Mouse (Mus musculus) MEL (cell line): Measurements from ENCODE around the gene Rabep2.

ENCODE experiments used
- CTCF ChIP-seq, 3 experiments: IDR thresholded peaks in 2 of 3; conservative IDR thresholded peaks in 1 of 3; 2 replicates each; pipeline ENCODE4 v1.5.1; 2011 to 2012; ENCODE audit warnings: low read length in 3 of 3, low read depth in 2 of 3, mild to moderate bottlenecking in 2 of 3, improper control_type of control experiment in 1 of 3, inconsistent platforms in 1 of 3, mixed read lengths in 1 of 3, moderate library complexity in 1 of 3; ENCODE audit not compliant: control insufficient read depth in 1 of 3, insufficient read depth in 1 of 3, poor library complexity in 1 of 3, severe bottlenecking in 1 of 3
- E2F4 ChIP-seq: IDR thresholded peaks from 2 replicates; pipeline ENCODE4 v1.6.1; 2011; ENCODE audit warnings: low read depth, low read length, improper control_type of control experiment, borderline replicate concordance
- EP300 ChIP-seq, 2 experiments: IDR thresholded peaks; 2 replicates each; pipeline ENCODE4 v1.6.1; 2011; ENCODE audit warnings: improper control_type of control experiment in 2 of 2, low read length in 2 of 2, low read depth in 1 of 2, mild to moderate bottlenecking in 1 of 2
- GATA1 ChIP-seq: IDR thresholded peaks from 2 replicates; pipeline ENCODE4 v1.6.1; 2011; ENCODE audit warnings: low read depth, low read length, improper control_type of control experiment
- JUND ChIP-seq: IDR thresholded peaks from 2 replicates; pipeline ENCODE4 v1.6.1; 2011; ENCODE audit warnings: low read depth, mild to moderate bottlenecking, improper control_type of control experiment, low read length
- POLR2A ChIP-seq, 2 experiments: IDR thresholded peaks; 2 replicates each; pipeline ENCODE4 v1.6.1; 2011 to 2012; ENCODE audit warnings: low read length in 2 of 2, mild to moderate bottlenecking in 2 of 2, control low read depth in 1 of 2, improper control_type of control experiment in 1 of 2, low read depth in 1 of 2, moderate library complexity in 1 of 2; ENCODE audit not compliant: control insufficient read depth in 1 of 2, insufficient read depth in 1 of 2, poor library complexity in 1 of 2
- POLR2AphosphoS2 ChIP-seq: IDR thresholded peaks from 2 replicates; pipeline ENCODE4 v1.6.1; 2011; ENCODE audit warnings: low read length, improper control_type of control experiment
- TAL1 ChIP-seq: IDR thresholded peaks from 2 replicates; pipeline ENCODE4 v1.6.1; 2012; ENCODE audit warnings: mild to moderate bottlenecking, inconsistent platforms, low read length, moderate library complexity, mixed read lengths
- UBTF ChIP-seq: IDR thresholded peaks from 2 replicates; pipeline ENCODE4 v1.6.1; 2012; ENCODE audit warnings: low read depth, mild to moderate bottlenecking, inconsistent platforms, low read length, improper control_type of control experiment, moderate library complexity, borderline replicate concordance; ENCODE audit not compliant: insufficient read depth
- USF1 ChIP-seq: IDR thresholded peaks from 2 replicates; pipeline ENCODE4 v1.6.1; 2014; ENCODE audit warnings: low read depth, mild to moderate bottlenecking, inconsistent platforms, low read length, improper control_type of control experiment, moderate library complexity
- ZC3H11A ChIP-seq: IDR thresholded peaks from 2 replicates; pipeline ENCODE4 v1.6.1; 2012; ENCODE audit warnings: low read depth, mild to moderate bottlenecking, inconsistent platforms, low read length, improper control_type of control experiment
- ZNF384 ChIP-seq: IDR thresholded peaks from 2 replicates; pipeline ENCODE4 v1.6.1; 2012; ENCODE audit warnings: low read depth, mild to moderate bottlenecking, inconsistent platforms, low read length, improper control_type of control experiment

- TF ChIP-seq ZC3H11A (peak; percentile 59), USF1 (no peak), POLR2AphosphoS2 (no peak), ZNF384 (no peak), GATA1 (no peak), EP300 (IDR thresholded peaks at IDR 0.05; ENCODE audit: low read depth in 1 of 2, low read length in 2 of 2) (no peak), JUND (no peak), POLR2A (IDR thresholded peaks at IDR 0.05; ENCODE audit: control insufficient read depth in 1 of 2, insufficient read depth in 1 of 2, low read depth in 1 of 2, low read length in 2 of 2, poor library complexity in 1 of 2) (no peak), CTCF (IDR thresholded peaks at IDR 0.05 in 2 of 3, conservative IDR thresholded peaks at IDR 0.05 in 1 of 3; ENCODE audit: control insufficient read depth in 1 of 3, insufficient read depth in 1 of 3, low read depth in 2 of 3, low read length in 3 of 3, poor library complexity in 1 of 3, severe bottlenecking in 1 of 3) (peak; percentile 88 to 98 (median 94)), UBTF (no peak), E2F4 (no peak), TAL1 (no peak)
These were observed 8.3 kb downstream of the Rabep2 start for GRCm38 (mm10) chr7:126436851-126437250.
